Mouse (Mus musculus) c-Kit-positive CD71-positive TER-119-positive erythroid progenitor cells, embryonic 14.5 days (primary cell): Measurements from ENCODE around the gene Tm4sf4.

Experiments
- DNase-seq: peaks from one replicate; pipeline ENCODE4 v3.0.0-alpha.2; 2013; ENCODE audit warnings: low spot score

Tm4sf4 gene

GRCm38 (mm10) chr3:57474421-57474820 lies 49.3 kb downstream of the Tm4sf4 start:
- no peak for DNase-seq

DNA sequence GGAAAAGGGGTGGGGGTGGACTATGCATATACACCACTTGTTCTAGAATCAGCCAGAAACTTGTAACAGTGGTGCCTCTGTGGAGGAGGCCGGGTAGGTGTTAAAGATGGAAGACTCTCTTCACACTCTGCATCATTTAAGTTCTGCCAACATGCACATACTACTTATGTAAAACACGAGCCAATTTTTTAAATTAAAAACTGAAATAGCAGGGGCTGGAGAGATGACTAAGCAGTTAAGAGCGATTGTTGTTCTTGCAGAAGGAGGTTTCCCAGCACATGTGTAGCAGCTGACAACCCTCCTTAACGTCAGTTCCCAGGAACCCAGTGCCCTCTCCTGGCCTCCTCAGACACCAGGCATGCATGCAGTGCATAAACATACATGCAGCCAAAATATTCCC lies 55.5 kb downstream of the Tm4sf4 start:
- no peak for DNase-seq

GRCm38 (mm10) chr3:57481981-57482380 lies 56.9 kb downstream of the Tm4sf4 start:
- DNase-seq, result no peak

- no peak for DNase-seq
These were observed 61.0 kb downstream of the Tm4sf4 start for GRCm38 (mm10) chr3:57486068-57486467.

GRCm38 (mm10) chr3:57487455-57488153 lies 62.5 kb downstream of the Tm4sf4 start:
- no peak for DNase-seq
